Mouse (Mus musculus) liver, embryonic 18 days (tissue): ENCODE results near the gene Nos2. TPM values are rescaled to one million over a fixed set of nuclear protein-coding genes. Genes with fewer than 3 reads are reported as not detected.

ENCODE experiments used
- polyA plus RNA-seq: library from polyadenylated mRNA; depleted of rRNA; stranded (reverse); fragments of >200 nt; gene quantifications from 2 replicates; pipeline ENCODE4 v1.2.3, GENCODE M21; 2012; rRNA removed

Nos2 gene
- polyA plus RNA-seq: 0.02 and 0.03 TPM in 2 replicates

DNA sequence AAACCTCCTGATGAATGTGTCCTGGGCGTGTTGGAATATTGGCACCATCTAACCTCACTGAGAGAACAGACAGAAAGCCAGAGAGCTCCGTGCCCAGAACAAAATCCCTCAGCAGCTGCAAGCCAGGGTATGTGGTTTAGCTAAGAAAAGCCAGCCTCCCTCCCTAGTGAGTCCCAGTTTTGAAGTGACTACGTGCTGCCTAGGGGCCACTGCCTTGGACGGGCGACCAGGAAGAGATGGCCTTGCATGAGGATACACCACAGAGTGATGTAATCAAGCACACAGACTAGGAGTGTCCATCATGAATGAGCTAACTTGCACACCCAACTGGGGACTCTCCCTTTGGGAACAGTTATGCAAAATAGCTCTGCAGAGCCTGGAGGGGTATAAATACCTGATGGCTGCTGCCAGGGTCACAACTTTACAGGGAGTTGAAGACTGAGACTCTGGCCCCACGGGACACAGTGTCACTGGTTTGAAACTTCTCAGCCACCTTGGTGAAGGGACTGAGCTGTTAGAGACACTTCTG is at the start of gene Nos2:
TSS of gene Nos2 (plus strand) at position 377 of the 529 bp plus-strand sequence.

GRCm38 (mm10) chr11:78984483-78985177 is 64.0 kb downstream of the Nos2 start, which contains the start of gene Lgals9:
Lgals9 (minus strand) TSS chr11:78984946.

Other genes starting within 250 kb of the Nos2 start
- 4.9 and 5.5 TPM in 2 replicates for gene Nlk, start 223.4 kb upstream of the Nos2 start, polyA plus RNA-seq
- gene Ccnq, start 169.1 kb upstream of the Nos2 start, polyA plus RNA-seq: 15.7 and 17.5 TPM in 2 replicates
- gene Lyrm9, start 94.2 kb upstream of the Nos2 start, polyA plus RNA-seq: 7.6 and 7.8 TPM in 2 replicates
- gene Lgals9, start 64.2 kb downstream of the Nos2 start, polyA plus RNA-seq: 317 and 433 TPM in 2 replicates
- gene Ksr1, start 225.6 kb downstream of the Nos2 start, polyA plus RNA-seq: 2.4 and 2.7 TPM in 2 replicates